Mouse (Mus musculus): Measurements from ENCODE around the gene Cdh12.

Cdh12 gene

GRCm38 (mm10) chr15:20711859-20712258, 262.8 kb downstream of the Cdh12 start:
- DNase-seq (ENCODE audit: low spot score), result no peak

DNA sequence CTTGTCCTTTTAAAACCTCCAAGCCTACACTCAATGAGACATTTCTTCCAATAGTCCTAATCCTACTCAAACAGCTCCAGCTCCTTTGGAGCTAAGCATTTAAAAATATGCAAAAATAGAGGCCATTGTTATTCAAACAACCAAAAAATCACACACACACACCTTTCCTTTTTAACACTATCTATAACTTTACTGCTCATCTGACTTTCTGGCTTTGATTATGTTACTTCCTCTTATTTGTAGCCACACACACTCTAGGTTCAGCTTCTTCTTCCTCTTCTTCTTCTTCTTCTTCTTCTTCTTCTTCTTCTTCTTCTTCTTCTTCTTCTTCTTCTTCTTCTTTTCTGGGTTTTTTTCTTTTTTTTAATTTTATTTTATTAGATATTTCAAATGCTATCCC, 323.2 kb downstream of the Cdh12 start:
- no peak for DNase-seq (ENCODE audit: low spot score)

DNA sequence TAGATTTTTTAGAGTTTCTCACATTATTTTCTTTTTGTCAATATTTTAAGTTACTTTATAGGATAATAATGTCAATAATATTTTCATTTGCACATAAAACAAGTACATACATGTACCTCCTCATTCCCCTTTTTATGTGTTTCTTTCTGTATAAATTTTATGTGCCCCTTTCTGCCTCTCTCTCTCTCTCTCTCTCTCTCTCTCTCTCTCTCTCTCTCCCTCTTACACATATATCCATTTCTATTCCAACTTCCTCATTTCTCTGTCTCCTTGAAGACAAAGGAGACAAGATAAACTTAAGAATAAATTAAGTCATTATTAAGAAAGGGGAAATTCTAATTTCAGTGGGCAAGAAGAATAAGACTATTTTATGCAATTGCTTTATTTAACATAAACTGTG, 324.4 kb downstream of the Cdh12 start:
- no peak for DNase-seq (ENCODE audit: low spot score)

GRCm38 (mm10) chr15:20796999-20797398, 347.9 kb downstream of the Cdh12 start:
- DNase-seq (ENCODE audit: low spot score), result no peak

GRCm38 (mm10) chr15:20798541-20798940, 349.5 kb downstream of the Cdh12 start:
- DNase-seq (ENCODE audit: low spot score), result no peak

GRCm38 (mm10) chr15:20835887-20836286, 386.8 kb downstream of the Cdh12 start:
- no peak for DNase-seq (ENCODE audit: low spot score)

DNA sequence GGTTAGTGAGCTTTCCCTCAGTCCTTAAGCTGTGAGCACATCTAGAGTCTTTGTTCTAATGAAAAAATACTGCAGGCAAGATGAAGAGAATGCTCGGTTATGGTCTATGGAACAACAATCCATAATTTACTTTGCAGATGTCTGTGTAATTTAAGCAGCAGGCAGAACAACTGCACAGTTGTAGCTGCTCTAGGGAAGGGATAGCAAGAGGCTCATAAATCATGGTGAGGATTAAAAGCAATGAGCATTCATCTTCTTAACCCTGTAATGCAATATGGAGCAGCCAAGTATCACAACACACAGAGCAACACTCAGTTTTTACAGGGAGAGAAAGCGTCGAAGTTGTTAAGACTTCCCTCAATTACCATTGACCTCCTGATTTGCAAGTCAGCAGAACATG, 387.9 kb downstream of the Cdh12 start:
- DNase-seq (ENCODE audit: low spot score), result no peak

DNA sequence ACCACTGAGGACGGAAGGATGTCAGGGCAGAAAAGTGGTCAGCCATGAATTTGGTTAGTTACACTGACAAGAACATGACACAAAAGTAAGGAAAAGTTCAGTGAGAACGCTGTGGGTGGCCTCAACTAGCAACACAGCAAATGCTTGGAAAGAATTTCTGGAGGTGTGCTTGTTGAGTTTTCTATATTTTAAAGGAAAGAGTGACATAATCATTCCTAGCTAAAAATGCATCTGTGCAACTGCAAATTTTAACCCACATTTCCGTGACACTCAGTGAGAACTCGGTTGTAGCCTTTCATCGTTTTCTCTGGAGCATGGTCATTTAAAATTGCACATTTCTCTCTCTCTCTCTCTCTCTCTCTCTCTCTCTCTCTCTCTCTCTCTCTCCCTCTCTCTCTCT, 392.4 kb downstream of the Cdh12 start:
- DNase-seq (ENCODE audit: low spot score), result no peak

DNA sequence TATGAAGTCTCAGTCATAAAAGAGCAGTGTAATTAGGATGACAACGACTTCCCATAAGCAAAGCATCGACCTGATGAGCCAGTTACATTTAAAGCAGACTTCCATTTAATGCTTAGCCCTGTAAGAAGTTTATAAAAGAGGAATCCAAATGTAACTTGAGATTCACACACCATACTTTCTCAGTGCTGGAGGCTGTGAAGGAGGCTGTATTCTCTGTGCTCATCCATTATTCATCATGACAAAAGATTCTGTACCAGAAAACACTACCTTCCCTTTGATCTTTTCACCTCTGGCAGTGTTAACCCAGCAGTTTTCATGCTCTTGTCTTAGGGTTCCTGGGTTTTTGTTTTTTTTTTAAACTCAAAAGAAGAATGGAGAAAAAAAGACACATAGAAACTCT, 414.0 kb downstream of the Cdh12 start:
- DNase-seq (ENCODE audit: low spot score), result no peak

GRCm38 (mm10) chr15:20872518-20872917, 423.5 kb downstream of the Cdh12 start:
- DNase-seq (ENCODE audit: low spot score), result no peak

- DNase-seq (ENCODE audit: low spot score), result no peak
Observed at GRCm38 (mm10) chr15:20876993-20877392, 427.9 kb downstream of the Cdh12 start.

DNA sequence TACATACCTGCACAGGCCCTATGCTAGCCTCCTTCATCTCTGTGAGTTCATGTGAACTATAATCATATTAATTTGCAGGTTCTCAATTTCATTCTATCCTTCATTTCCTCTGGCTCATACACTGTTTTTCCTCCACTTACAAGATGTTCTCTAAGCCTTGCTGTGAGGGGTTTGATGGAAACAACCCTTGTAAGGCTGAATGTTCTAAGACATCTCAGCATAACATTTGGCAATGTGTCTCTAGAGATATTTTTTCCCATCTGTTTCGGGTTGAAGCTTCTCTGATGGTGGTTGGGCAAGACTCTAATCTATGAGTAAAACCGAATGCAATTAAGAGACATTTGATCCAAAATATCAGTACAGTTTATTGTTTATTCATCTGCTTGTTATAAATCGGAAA, 444.4 kb downstream of the Cdh12 start:
- no peak for DNase-seq (ENCODE audit: low spot score)

- no peak for DNase-seq (ENCODE audit: low spot score)
Observed at GRCm38 (mm10) chr15:20902568-20902967, 453.5 kb downstream of the Cdh12 start.

DNA sequence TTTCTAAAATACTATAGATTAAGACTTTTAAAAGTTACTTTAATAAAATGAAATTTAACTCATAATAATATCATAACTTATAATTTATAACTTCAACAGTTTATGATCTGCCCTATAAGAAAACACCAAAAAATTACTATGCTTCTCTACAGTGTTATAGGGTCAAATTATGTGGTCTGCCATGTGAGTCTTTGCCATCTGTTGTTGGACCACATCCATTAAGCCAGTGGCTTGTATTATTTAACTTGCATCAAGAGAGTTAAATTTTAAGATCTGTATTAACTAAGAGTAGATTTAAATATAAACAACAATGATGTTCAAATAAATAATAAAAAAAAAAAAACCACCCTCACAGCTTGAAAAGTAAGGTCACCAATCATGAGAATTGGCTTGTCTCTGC, 479.2 kb downstream of the Cdh12 start:
- no peak for DNase-seq (ENCODE audit: low spot score)

GRCm38 (mm10) chr15:20944000-20944399, 494.9 kb downstream of the Cdh12 start:
- no peak for DNase-seq (ENCODE audit: low spot score)

DNA sequence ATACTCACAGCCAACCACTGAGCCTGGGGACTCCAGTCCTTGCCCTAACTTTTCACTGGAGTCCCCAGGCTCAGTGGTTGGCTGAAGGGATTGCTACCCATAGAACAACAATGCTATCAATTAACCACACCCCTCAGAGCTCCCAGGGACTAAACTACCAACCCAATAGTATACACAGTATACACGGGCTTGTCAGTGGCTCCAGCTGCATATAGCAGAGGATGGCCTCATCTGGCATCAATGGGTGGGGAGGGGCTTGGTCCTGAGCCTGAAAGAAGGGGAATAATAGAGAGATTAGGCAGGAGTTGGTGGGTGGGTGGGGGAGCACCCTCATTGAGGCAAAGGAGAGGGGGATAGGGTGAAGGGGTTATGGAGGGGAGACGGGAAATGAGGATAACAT, 518.4 kb downstream of the Cdh12 start:
- DNase-seq (ENCODE audit: low spot score), result no peak

DNA sequence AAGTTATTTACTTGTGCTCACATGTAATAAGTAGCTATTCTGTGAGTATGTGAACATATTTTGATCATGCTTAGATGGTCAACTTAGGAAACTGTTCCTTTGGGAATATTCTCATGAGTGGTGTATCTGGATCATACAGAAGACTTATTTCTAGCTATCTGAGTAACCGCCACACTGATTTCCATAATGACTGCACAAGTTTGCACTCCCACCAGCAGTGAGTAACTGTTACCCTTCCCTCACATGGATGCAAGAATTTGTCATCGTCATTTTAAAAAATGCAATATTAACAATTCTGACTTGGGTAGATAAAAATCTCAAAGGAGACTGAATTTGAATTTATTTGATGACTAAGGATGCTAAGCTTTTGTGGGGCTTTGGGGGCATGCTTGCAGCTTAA, 522.0 kb downstream of the Cdh12 start:
- no peak for DNase-seq (ENCODE audit: low spot score)

DNA sequence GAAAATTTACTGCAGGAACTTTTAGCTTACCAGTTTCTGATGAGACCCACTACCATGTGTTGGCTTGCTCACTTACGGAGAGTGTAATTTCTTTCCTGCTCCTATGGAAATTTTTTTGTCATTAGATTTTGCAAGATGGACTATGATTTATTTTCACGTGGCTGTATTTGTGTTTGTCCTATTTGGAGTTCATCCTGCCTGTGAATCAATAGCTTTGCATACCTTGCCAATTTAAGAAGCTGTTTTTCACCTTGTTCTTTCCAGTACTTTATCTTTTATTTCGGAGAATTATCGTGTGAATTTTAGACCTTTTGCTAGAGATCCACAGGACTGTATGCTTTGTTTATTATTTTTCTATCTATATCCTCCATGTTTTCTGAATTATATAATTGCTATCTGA, 551.5 kb downstream of the Cdh12 start:
- no peak for DNase-seq (ENCODE audit: low spot score)

- no peak for DNase-seq (ENCODE audit: low spot score)
Observed at GRCm38 (mm10) chr15:21007931-21008330, 558.9 kb downstream of the Cdh12 start.

- DNase-seq (ENCODE audit: low spot score), result no peak
Observed at GRCm38 (mm10) chr15:21008487-21008886, 559.4 kb downstream of the Cdh12 start.

- DNase-seq (ENCODE audit: low spot score), result no peak
Observed at GRCm38 (mm10) chr15:21008969-21009368, 559.9 kb downstream of the Cdh12 start.

- no peak for DNase-seq (ENCODE audit: low spot score)
Observed at GRCm38 (mm10) chr15:21063683-21064082, 614.6 kb downstream of the Cdh12 start.

GRCm38 (mm10) chr15:21069264-21069663, 620.2 kb downstream of the Cdh12 start:
- no peak for DNase-seq (ENCODE audit: low spot score)

- DNase-seq (ENCODE audit: low spot score), result no peak
Observed at GRCm38 (mm10) chr15:21092824-21093223, 643.8 kb downstream of the Cdh12 start.
